Mouse (Mus musculus) intestine, postnatal 0 days (tissue): ENCODE data around the gene Pcnt. TPM values are rescaled to one million over a fixed set of nuclear protein-coding genes. Genes with fewer than 3 reads are reported as not detected.
A peak's percentile ranks its signal among the peaks of the same experiment; 100 is the strongest.

Source experiments
- ATAC-seq: fragments of 200-750 bp; cut with Nextera tagmentation; 2 replicates; pipeline ENCODE4 v1.8.0; 2017; ENCODE audit warnings: mild to moderate bottlenecking, moderate TSS enrichment, moderate library complexity
- H3K27ac ChIP-seq: fragments of 300-500 bp; sonication (generic); 2 replicates; pipeline ENCODE4 v1.5.1; 2014; ENCODE audit warnings: mild to moderate bottlenecking, low read depth, low read length, moderate library complexity
- H3K27me3 ChIP-seq: fragments of 300-500 bp; sonication (generic); replicated peaks from 2 replicates; pipeline ENCODE4 v1.6.1; 2014; ENCODE audit warnings: low read length, mixed read lengths; ENCODE audit not compliant: control insufficient read depth, insufficient read depth
- H3K36me3 ChIP-seq: fragments of 300-500 bp; sonication (generic); 2 replicates; pipeline ENCODE4 v1.6.1; 2014; ENCODE audit warnings: mild to moderate bottlenecking, moderate library complexity; ENCODE audit not compliant: control insufficient read depth, insufficient read depth
- H3K4me1 ChIP-seq: fragments of 300-500 bp; sonication (generic); replicated peaks from 2 replicates; pipeline ENCODE4 v1.6.1; 2014; ENCODE audit warnings: antibody characterized with exemption, low read length, mixed read lengths; ENCODE audit not compliant: control insufficient read depth, insufficient read depth
- H3K4me2 ChIP-seq: fragments of 300-500 bp; sonication (generic); replicated peaks from 2 replicates; pipeline ENCODE4 v1.6.1; 2014; ENCODE audit warnings: low read depth, mild to moderate bottlenecking, moderate library complexity
- H3K4me3 ChIP-seq: fragments of 300-500 bp; sonication (generic); 2 replicates; pipeline ENCODE4 v1.5.1; 2014; ENCODE audit warnings: low read depth, low read length
- H3K9ac ChIP-seq: fragments of 300-500 bp; sonication (generic); 2 replicates; pipeline ENCODE4 v1.6.1; 2014; ENCODE audit warnings: mild to moderate bottlenecking, low read depth, low read length
- H3K9me3 ChIP-seq: fragments of 300-500 bp; sonication (generic); 2 replicates; pipeline ENCODE4 v1.6.1; 2016; ENCODE audit warnings: mixed run types; ENCODE audit not compliant: control insufficient read depth
- CTCF ChIP-seq: sonication (generic); IDR thresholded peaks from 2 replicates; pipeline ENCODE4 v1.5.1; 2016; ENCODE audit warnings: low read depth, mild to moderate bottlenecking, control low read depth, antibody characterized with exemption, moderate library complexity
- WGBS: fragments of 180-500 bp; shearing (Covaris S2); extraction: QIAGEN DNeasy Blood & Tissue Kit; methylation state at CpG from one replicate; pipeline ENCODE4 v1.1.7; 2014; 5-methylcytosine and 5-hydroxymethylcytosine counted together
- polyA plus RNA-seq: library from polyadenylated mRNA; unstranded; fragments of >200 nt; fragmentation: Nextera tagmentation; extraction: Ambion mirVana; gene quantifications from 2 replicates; pipeline ENCODE4 v1.2.1, GENCODE M21; 2015

Pcnt gene
- polyA plus RNA-seq, 1 experiment from 2014 or later: 6.2 TPM

DNA sequence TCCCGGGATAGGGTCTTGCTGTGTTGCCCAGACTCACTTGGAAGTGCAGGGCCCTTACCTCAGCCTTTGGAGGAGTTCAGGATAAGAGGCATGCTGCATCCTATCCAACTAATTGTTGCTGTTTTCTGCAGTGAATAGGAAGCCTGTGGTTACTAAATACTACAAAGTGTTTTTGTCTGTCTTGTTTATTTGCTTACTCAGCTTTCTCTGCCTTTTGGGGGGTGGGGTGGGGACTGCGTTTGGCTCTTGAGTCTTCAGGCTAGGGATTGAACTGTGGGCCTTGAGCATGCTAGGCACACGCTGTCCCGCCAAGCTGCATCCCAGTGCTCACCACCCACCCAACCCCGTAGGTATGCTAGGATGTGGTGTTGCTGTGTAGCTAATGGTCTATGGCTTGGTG is 31.2 kb upstream of the Pcnt start:
- Histone ChIP-seq H3K9ac (no peak overlapping the region), H3K9me3 (no peaks in the 10 kb centered on the region), H3K4me2 (no peak overlapping the region), H3K4me1 (no peaks in the 10 kb centered on the region), H3K27ac (no peak overlapping the region), H3K27me3 (no peaks in the 10 kb centered on the region), H3K4me3 (no peak overlapping the region), H3K36me3 (peaks cover 70% of the 10 kb centered on the region)
- WGBS: 97% methylated on average over 5 of the region's 5 CpGs
- ATAC-seq: no peak
- TF ChIP-seq CTCF: no peak

DNA sequence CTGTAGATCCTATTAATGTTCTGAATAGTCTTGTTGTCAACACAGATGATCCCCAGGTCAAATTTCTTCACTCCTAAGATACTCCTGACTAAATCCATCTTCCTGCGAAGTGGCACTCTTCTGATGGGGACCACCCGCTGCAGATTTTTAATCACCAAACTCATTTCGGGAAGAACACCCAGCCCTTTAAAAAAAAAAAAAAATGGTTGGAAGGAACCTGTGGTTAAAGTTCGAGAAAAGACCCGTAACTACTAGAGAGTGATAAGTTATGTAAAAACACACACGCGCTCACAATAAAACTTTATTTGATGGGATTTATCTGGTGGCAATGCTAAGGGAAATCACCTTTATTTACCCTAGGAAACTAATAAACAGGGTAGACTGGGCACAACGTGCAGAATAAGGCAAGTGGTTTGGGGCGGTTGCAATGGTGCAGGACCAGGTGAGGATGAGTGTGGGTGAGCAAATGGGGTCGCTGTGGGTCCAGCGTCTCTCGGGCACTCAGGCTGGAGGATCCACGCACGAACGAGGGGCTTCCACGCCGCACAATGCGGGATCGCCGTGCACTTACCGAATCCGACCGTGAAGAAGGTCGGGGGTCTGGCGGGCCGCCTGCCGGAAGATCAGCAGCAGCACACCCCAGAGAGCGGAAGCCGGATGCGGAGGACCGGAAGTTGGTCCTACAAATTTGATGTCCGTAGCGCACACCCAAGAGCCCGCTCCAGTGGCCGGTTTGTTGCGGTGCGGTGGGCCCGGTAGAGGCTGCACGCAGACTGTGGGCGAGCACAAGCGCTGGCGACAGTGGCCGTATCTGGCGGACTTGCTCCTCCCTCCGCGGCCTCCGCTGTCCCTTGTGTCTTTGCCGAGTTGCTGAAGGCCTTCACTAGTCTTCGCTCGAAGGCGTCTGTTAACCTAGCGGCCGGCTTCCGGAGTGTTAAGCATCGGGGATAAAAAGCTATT is 25.9 kb upstream of the Pcnt start, which contains the start of the genes Mcm3ap and Ybey:
TSS of gene Mcm3ap (plus strand) at position 725 of the 960 bp plus-strand sequence.
TSS of gene Ybey (minus strand) at position 912 of the 960 bp plus-strand sequence.
- ATAC-seq: peak; percentile 91
- peak within 1 kb of the TSS; percentile 70 for H3K27ac ChIP-seq
- TF ChIP-seq CTCF: peak; percentile 69
- peak within 1 kb of the TSS; percentile 81 for H3K9ac ChIP-seq
- peak within 1 kb of the TSS; percentile 90 for H3K4me3 ChIP-seq
- no peaks in the 10 kb centered on the region for H3K4me1 ChIP-seq
- H3K9me3 ChIP-seq: no peaks in the 10 kb centered on the region
- peak within 1 kb of the TSS; percentile 65 for H3K4me2 ChIP-seq
- WGBS: 1% methylated on average over 55 of the region's 55 CpGs
- no peaks in the 10 kb centered on the region for H3K27me3 ChIP-seq
- peaks cover 33% of the 10 kb centered on the region for H3K36me3 ChIP-seq

DNA sequence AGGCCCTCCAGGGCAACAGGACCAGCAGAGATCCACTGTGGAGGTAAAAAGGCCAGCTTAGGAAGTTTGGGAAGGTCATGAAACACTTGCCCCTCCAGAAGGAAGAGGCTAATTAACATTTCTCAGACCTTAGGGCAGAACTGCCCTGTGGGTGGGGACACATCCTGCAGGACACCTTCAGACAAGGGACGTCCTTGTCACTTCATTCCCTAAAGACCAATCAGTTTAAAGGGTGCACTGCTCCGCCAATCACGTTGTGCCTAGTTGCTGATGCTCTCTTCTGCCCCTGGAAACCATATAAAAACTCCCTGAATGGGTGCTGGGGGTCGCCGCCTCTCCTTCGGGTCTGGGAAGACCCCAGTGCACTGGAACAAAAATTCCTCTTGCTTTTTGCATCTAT is 20.1 kb upstream of the Pcnt start:
- 88% methylated on average over 6 of the region's 6 CpGs for WGBS
- no peak for ATAC-seq
- Histone ChIP-seq H3K36me3 (no peaks in the 10 kb centered on the region), H3K9me3 (no peaks in the 10 kb centered on the region), H3K27me3 (no peaks in the 10 kb centered on the region), H3K4me2 (no peak overlapping the region), H3K4me1 (no peaks in the 10 kb centered on the region), H3K4me3 (no peak overlapping the region), H3K9ac (no peak overlapping the region), H3K27ac (no peak overlapping the region)
- TF ChIP-seq CTCF: no peak

DNA sequence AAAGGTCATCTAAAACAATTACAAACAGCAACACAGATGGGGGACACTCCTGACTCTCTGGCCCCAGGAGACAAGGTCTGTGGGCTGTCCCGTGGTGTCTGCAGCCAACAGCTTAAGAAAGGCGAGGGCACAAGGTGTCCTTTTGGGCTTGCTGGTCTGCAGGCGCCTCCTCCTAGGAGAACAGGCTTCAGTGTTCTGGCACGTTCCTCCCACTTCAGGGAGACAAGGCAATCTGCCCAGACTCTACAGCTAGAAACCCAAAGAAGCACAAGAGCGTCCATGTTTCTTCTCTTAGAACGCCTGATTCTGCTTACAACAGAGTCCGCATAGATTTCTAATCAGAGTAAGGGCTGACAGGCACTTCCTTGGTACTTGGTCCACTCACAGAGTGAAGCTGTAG is 19.7 kb upstream of the Pcnt start:
- no peak for ATAC-seq
- H3K36me3 ChIP-seq: no peaks in the 10 kb centered on the region
- no peak overlapping the region for H3K4me3 ChIP-seq
- no peak overlapping the region for H3K27ac ChIP-seq
- H3K9ac ChIP-seq: no peak overlapping the region
- no peaks in the 10 kb centered on the region for H3K9me3 ChIP-seq
- no peak for TF ChIP-seq CTCF
- 95% methylated on average over 7 of the region's 7 CpGs for WGBS
- H3K4me2 ChIP-seq: no peak overlapping the region
- H3K27me3 ChIP-seq: no peaks in the 10 kb centered on the region
- H3K4me1 ChIP-seq: no peaks in the 10 kb centered on the region

DNA sequence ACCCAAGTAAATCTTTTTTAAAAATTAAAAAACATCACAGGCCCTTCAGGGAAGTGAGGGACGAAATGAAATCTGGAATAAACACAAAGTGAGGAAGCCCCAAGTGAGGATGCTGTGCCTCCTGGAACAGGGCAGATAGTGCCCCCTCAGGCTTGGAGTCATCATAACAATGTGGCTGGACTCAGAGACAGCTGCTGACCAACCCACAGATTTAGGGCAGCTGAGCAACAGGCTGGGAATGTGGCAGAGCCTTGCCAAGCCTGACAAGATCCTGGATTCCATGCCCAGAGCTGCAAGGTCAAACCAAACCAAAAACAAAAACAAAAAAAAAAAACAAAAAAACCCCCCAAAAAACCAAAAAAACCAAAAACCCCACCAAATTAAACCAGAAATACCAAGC is 18.7 kb upstream of the Pcnt start:
- H3K27me3 ChIP-seq: no peaks in the 10 kb centered on the region
- WGBS: 88% methylated on average over 1 of the region's 1 CpGs

DNA sequence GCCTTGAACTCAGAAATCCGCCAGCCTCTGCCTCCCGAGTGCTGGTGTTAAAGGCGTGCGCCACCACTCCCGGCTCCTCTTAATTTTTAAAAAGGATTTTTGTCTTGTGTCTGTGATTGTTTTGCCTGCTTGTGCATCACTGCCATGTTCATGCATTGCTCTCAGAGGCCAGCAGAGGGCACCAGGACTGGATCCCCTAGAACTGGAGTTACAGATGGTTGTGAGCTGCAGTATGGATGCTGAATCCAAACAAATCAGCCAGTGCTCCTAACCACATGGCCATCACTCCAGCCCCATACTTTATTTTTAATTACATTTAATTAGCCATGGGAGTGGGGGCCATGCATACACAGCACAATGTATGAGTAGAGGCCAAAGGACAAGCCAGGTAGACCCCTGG is 12.7 kb upstream of the Pcnt start:
- Histone ChIP-seq H3K36me3 (no peaks in the 10 kb centered on the region), H3K27me3 (no peaks in the 10 kb centered on the region), H3K4me2 (no peak overlapping the region), H3K9me3 (no peaks in the 10 kb centered on the region), H3K27ac (no peak overlapping the region), H3K4me1 (no peaks in the 10 kb centered on the region), H3K9ac (no peak overlapping the region), H3K4me3 (no peak overlapping the region)
- peak; percentile 82 for TF ChIP-seq CTCF
- 40% methylated on average over 5 of the region's 5 CpGs for WGBS
- no peak for ATAC-seq

More for the DNA sequence above, 18.7 kb upstream of the Pcnt start:
- H3K9ac ChIP-seq: no peak overlapping the region
- no peak overlapping the region for H3K27ac ChIP-seq
- no peaks in the 10 kb centered on the region for H3K9me3 ChIP-seq
- no peak for TF ChIP-seq CTCF
- H3K4me1 ChIP-seq: no peaks in the 10 kb centered on the region
- H3K36me3 ChIP-seq: no peaks in the 10 kb centered on the region
- no peak overlapping the region for H3K4me2 ChIP-seq
- ATAC-seq: no peak
- H3K4me3 ChIP-seq: no peak overlapping the region
